Mouse (Mus musculus) heart, postnatal 0 days (tissue): ENCODE measurements at regions not wholly inside any gene's neighbourhood (a gene's known extent, or its start where the extent isn't known, plus 50 kb on each side); places are given as distances from the start of the nearest gene placed in this dataset.

Experiments
- ATAC-seq: fragments of 200-750 bp; cut with Nextera tagmentation; 2 replicates; pipeline ENCODE4 v1.8.0; 2017; ENCODE audit warnings: low read depth, moderate number of reproducible peaks, moderate library complexity; ENCODE audit not compliant: insufficient read depth
- DNase-seq: peaks from one replicate; pipeline ENCODE4 v3.0.0-alpha.2; 2016; ENCODE audit warnings: low spot score
- H3K27ac ChIP-seq: fragments of 300-500 bp; sonication (generic); 2 replicates; pipeline ENCODE4 v1.5.1; 2014; ENCODE audit warnings: low read depth, mild to moderate bottlenecking
- H3K27me3 ChIP-seq: fragments of 300-500 bp; sonication (generic); 2 replicates; pipeline ENCODE4 v1.6.1; 2014; ENCODE audit warnings: low read length, mixed read lengths; ENCODE audit not compliant: control insufficient read depth, insufficient read depth
- H3K36me3 ChIP-seq: fragments of 300-500 bp; sonication (generic); replicated peaks from 2 replicates; pipeline ENCODE4 v1.6.1; 2014; ENCODE audit warnings: low read length, mixed read lengths; ENCODE audit not compliant: control insufficient read depth, insufficient read depth
- H3K4me1 ChIP-seq: fragments of 300-500 bp; sonication (generic); 2 replicates; pipeline ENCODE4 v1.6.1; 2014; ENCODE audit warnings: antibody characterized with exemption; ENCODE audit not compliant: control insufficient read depth, insufficient read depth
- H3K4me2 ChIP-seq: fragments of 300-500 bp; sonication (generic); 2 replicates; pipeline ENCODE4 v1.6.1; 2014; ENCODE audit warnings: low read depth, mild to moderate bottlenecking, low read length, moderate library complexity
- H3K4me3 ChIP-seq: fragments of 300-500 bp; sonication (generic); 2 replicates; pipeline ENCODE4 v1.5.1; 2014; ENCODE audit warnings: low read depth, low read length
- H3K9ac ChIP-seq: fragments of 300-500 bp; sonication (generic); replicated peaks from 2 replicates; pipeline ENCODE4 v1.6.1; 2014; ENCODE audit warnings: low read depth, low read length, mixed read lengths
- H3K9me3 ChIP-seq: fragments of 300-500 bp; sonication (generic); replicated peaks from 2 replicates; pipeline ENCODE4 v1.6.1; 2016; ENCODE audit warnings: low read length; ENCODE audit not compliant: control insufficient read depth
- CTCF ChIP-seq: IDR thresholded peaks from 2 replicates; pipeline ENCODE4 v1.5.1; 2016; ENCODE audit warnings: antibody characterized with exemption, control low read depth, low read depth
- EP300 ChIP-seq: IDR thresholded peaks from 2 replicates; pipeline ENCODE4 v1.6.1; 2016; ENCODE audit warnings: antibody characterized with exemption, low read depth
- WGBS: fragments of 180-500 bp; shearing (Covaris S2); extraction: QIAGEN DNeasy Blood & Tissue Kit; methylation state at CpG from one replicate; pipeline ENCODE4 v1.1.7; 2014; 5-methylcytosine and 5-hydroxymethylcytosine counted together

- Histone ChIP-seq H3K9ac (no peak overlapping the region), H3K4me3 (no peak overlapping the region), H3K4me1 (no peaks in the 10 kb centered on the region), H3K4me2 (no peak overlapping the region), H3K27me3 (0 out of 2 replicates have a peak, but pooled peaks cover 2% of the 10 kb centered on the region), H3K9me3 (no peaks in the 10 kb centered on the region), H3K36me3 (no peaks in the 10 kb centered on the region), H3K27ac (no peak overlapping the region)
- 74% methylated on average over 1 of the region's 1 CpGs for WGBS
- TF ChIP-seq EP300 (no peak), CTCF (no peak)
- DNase-seq (no peak), ATAC-seq (no peak)
These were observed 123.4 kb downstream of the Dll1 start for GRCm38 (mm10) chr17:15253271-15253670.

- no peak for DNase-seq
- 43% methylated on average over 2 of the region's 2 CpGs for WGBS
- no peak for ATAC-seq
These were observed 124.5 kb downstream of the Dll1 start for GRCm38 (mm10) chr17:15252187-15252586.

DNA sequence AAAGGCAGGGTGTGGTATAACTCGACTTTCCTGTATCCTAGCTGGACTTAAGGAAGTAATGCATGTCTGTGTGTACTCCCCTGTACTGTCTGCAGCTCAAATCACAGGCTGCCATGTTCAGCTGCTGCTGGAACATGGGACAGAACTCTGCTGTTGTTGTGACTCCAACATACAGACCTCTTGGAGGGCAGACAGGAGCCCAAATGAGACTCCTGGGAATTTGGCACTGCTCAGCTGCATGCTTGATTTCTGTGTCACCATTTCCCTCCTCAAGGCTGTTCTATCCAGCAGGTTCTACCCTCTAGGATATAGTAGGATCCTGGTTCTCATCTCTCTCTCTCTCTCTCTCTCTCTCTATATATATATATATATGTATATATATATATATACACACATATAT lies 125.0 kb downstream of the Dll1 start:
- TF ChIP-seq EP300: no peak
- no peak for TF ChIP-seq CTCF
- DNase-seq (no peak), ATAC-seq (no peak)
- Histone ChIP-seq H3K9me3 (no peaks in the 10 kb centered on the region), H3K27me3 (0 out of 2 replicates have a peak, but pooled peaks cover 8% of the 10 kb centered on the region), H3K36me3 (no peaks in the 10 kb centered on the region), H3K4me3 (no peak overlapping the region), H3K4me2 (no peak overlapping the region), H3K9ac (no peak overlapping the region), H3K27ac (no peak overlapping the region), H3K4me1 (no peaks in the 10 kb centered on the region)
- WGBS: 60% methylated on average over 1 of the region's 1 CpGs

More at GRCm38 (mm10) chr17:15252187-15252586, 124.5 kb downstream of the Dll1 start:
- no peak for TF ChIP-seq EP300
- TF ChIP-seq CTCF: no peak
- H3K27me3 ChIP-seq: 0 out of 2 replicates have a peak, but pooled peaks cover 8% of the 10 kb centered on the region
- no peak overlapping the region for H3K4me2 ChIP-seq
- no peak overlapping the region for H3K9ac ChIP-seq
- no peak overlapping the region for H3K4me3 ChIP-seq
- no peaks in the 10 kb centered on the region for H3K4me1 ChIP-seq
- no peak overlapping the region for H3K27ac ChIP-seq
- H3K9me3 ChIP-seq: no peaks in the 10 kb centered on the region
- no peaks in the 10 kb centered on the region for H3K36me3 ChIP-seq

DNA sequence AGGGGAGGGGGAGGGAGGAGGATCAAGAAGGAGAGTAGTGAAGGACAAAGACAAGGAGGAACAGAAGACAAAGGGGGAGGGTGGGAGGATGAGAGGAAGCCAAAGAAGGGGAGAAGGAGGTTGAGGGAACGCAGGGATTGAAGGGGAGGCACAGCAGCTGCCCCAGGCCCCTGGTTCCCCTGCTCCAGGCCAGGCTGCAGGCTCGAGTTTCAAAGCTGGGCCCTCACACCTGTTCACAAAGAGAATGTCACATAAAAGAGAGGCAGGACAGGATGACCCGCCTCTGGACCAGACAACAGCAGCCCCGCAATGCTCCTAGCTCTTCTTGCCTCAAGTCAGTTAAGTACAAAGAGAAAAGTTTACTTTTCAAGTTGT lies 128.3 kb downstream of the Dll1 start:
- Histone ChIP-seq H3K27ac (no peak overlapping the region), H3K36me3 (no peaks in the 10 kb centered on the region), H3K4me3 (no peak overlapping the region), H3K4me1 (no peaks in the 10 kb centered on the region), H3K4me2 (no peak overlapping the region), H3K9ac (no peak overlapping the region), H3K27me3 (0 out of 2 replicates have a peak, but pooled peaks cover 8% of the 10 kb centered on the region), H3K9me3 (no peaks in the 10 kb centered on the region)
- DNase-seq: no peak
- TF ChIP-seq CTCF (no peak), EP300 (no peak)
- 60% methylated on average over 4 of the region's 4 CpGs for WGBS
- no peak for ATAC-seq

DNA sequence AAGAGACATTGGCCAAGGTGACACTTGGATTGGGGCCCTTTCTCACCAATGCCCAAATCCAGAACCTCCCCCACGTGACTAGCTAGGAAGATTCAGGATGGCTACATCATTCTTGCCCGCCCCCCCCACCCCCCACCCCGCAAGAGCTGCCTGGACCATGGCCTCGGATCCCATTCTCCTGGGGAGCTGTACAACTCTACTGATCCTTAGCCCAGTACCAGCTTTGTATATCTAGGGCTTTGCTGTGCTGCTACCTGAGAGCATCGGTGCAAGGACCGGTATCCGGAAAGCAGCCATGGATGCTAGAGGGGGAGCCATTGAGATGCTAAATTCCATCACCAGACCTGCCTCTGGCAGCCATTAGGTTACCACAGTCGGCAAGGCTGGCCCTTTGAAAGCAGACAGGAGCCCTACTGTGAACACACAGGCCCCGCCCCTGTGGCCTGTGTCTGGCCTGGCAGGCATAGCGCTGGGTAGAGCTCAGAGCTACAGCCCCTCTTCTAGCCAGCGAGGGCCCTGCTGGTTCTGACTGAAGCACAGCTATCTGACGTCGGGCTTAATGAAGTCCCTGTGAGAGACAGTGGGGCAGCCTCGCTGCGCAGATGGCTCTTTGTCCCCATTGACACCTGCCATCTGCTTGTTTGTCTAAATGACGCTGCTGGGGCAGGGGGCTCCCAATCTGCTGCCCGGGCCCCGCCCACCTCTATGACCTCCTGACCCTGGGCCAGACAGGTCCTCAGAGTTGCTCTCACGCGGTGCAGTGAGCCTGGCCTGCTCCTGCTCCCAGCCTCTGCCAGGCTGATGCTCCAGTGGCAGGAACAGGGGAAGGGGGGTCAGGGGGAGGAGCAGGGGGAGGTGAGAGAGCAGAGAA lies 128.9 kb downstream of the Dll1 start:
- H3K27me3 ChIP-seq: 0 out of 2 replicates have a peak, but pooled peaks cover 8% of the 10 kb centered on the region
- H3K36me3 ChIP-seq: no peaks in the 10 kb centered on the region
- H3K4me3 ChIP-seq: no peak overlapping the region
- H3K4me2 ChIP-seq: no peak overlapping the region
- no peaks in the 10 kb centered on the region for H3K4me1 ChIP-seq
- no peak overlapping the region for H3K27ac ChIP-seq
- H3K9me3 ChIP-seq: no peaks in the 10 kb centered on the region
- DNase-seq (no peak), ATAC-seq (no peak)
- H3K9ac ChIP-seq: no peak overlapping the region
- 14% methylated on average over 20 of the region's 20 CpGs for WGBS
- TF ChIP-seq CTCF (no peak), EP300 (no peak)
